Mouse (Mus musculus) pancreas, adult 10 weeks (tissue): ENCODE results near the gene Hist1h2bj. TPM values are rescaled to one million over a fixed set of nuclear protein-coding genes. Genes with fewer than 3 reads are reported as not detected.

Experiments used
- polyA plus RNA-seq: library from polyadenylated mRNA; stranded (reverse); fragments of 350-450 nt; fragmentation: Illumina TruSeq; extraction: RNeasy Lipid Tissue Mini Kit (QIAGEN cat#74804); gene quantifications from one replicate; pipeline ENCODE4 v1.2.3, GENCODE M21; 2015; ENCODE audit warnings: low read depth, low replicate concordance; ENCODE audit not compliant: insufficient read depth

Gene Hist1h2bj
- polyA plus RNA-seq: not detected

GRCm38 (mm10) chr13:22042568-22043502 is at the start of gene Hist1h2bj, which contains the start of gene Hist1h2ag:
Gene Hist1h2bj, plus strand, starts transcription at chr13:22043214.
Gene Hist1h2ag, minus strand, starts transcription at chr13:22042944.

GRCm38 (mm10) chr13:22009642-22010041 is 33.4 kb upstream of the Hist1h2bj start, which contains the start of gene Prss16:
Gene Prss16, minus strand, starts transcription at chr13:22009742.

GRCm38 (mm10) chr13:22035267-22036148 is 7.5 kb upstream of the Hist1h2bj start, which contains the start of the genes Hist1h2ah and Hist1h2bk:
Gene Hist1h2ah, minus strand, starts transcription at chr13:22035568.
Gene Hist1h2bk, plus strand, starts transcription at chr13:22035870.

GRCm38 (mm10) chr13:22041142-22041536 is 1.9 kb upstream of the Hist1h2bj start, which contains the start of gene Hist1h4i:
Gene Hist1h4i, minus strand, starts transcription at chr13:22041362.

GRCm38 (mm10) chr13:22084140-22084539 is 41.1 kb downstream of the Hist1h2bj start, which contains the start of gene Vmn1r188:
Gene Vmn1r188, plus strand, starts transcription at chr13:22084440.

Other genes with a start within 250 kb of the Hist1h2bj start
- not detected for gene Hist1h2bq, start 233.0 kb upstream of the Hist1h2bj start, polyA plus RNA-seq
- not detected for gene Hist1h2ao, start 232.7 kb upstream of the Hist1h2bj start, polyA plus RNA-seq
- gene Hist1h4m, start 231.5 kb upstream of the Hist1h2bj start, polyA plus RNA-seq: not detected
- gene Hist1h4n, start 211.0 kb upstream of the Hist1h2bj start, polyA plus RNA-seq: not detected
- not detected for gene Hist1h2ap, start 209.7 kb upstream of the Hist1h2bj start, polyA plus RNA-seq
- gene Hist1h2br, start 209.5 kb upstream of the Hist1h2bj start, polyA plus RNA-seq: 0.76 TPM
- gene Zfp184, start 98.1 kb upstream of the Hist1h2bj start, polyA plus RNA-seq: 1.2 TPM
- not detected for gene Pom121l2, start 62.0 kb upstream of the Hist1h2bj start, polyA plus RNA-seq
- gene Prss16, start 33.5 kb upstream of the Hist1h2bj start, polyA plus RNA-seq: 1.7 TPM
- gene Hist1h2ah, start 7.6 kb upstream of the Hist1h2bj start, polyA plus RNA-seq: not detected
- gene Hist1h2bk, start 7.3 kb upstream of the Hist1h2bj start, polyA plus RNA-seq: not detected
- 2.7 TPM for gene Hist1h4i, start 1.9 kb upstream of the Hist1h2bj start, polyA plus RNA-seq
- gene Hist1h2ag, start 270 bp upstream of the Hist1h2bj start, polyA plus RNA-seq: not detected
- not detected for gene Vmn1r188, start 41.2 kb downstream of the Hist1h2bj start, polyA plus RNA-seq
- gene Vmn1r189, start 62.6 kb downstream of the Hist1h2bj start, polyA plus RNA-seq: not detected
- gene Vmn1r191, start 140.8 kb downstream of the Hist1h2bj start, polyA plus RNA-seq: not detected
- not detected for gene Vmn1r192, start 147.9 kb downstream of the Hist1h2bj start, polyA plus RNA-seq
- not detected for gene Vmn1r193, start 179.9 kb downstream of the Hist1h2bj start, polyA plus RNA-seq
- not detected for gene Vmn1r194, start 201.0 kb downstream of the Hist1h2bj start, polyA plus RNA-seq
- gene Vmn1r195, start 227.3 kb downstream of the Hist1h2bj start, polyA plus RNA-seq: not detected
- not detected for gene Vmn1r196, start 246.7 kb downstream of the Hist1h2bj start, polyA plus RNA-seq